Mouse (Mus musculus) heart, embryonic 13.5 days (tissue): ENCODE data around the gene Slc5a5. TPM values are rescaled to one million over a fixed set of nuclear protein-coding genes. Genes with fewer than 3 reads are reported as not detected.
"Not testable (repeated sequence)": the region's sequence is repeated elsewhere in the genome, so short reads cannot be mapped to it uniquely, and the experiment has no call there.

Source experiments
- ATAC-seq: fragments of 200-750 bp; cut with Nextera tagmentation; 2 replicates; pipeline ENCODE4 v1.8.0; 2017; ENCODE audit warnings: moderate TSS enrichment; ENCODE audit not compliant: insufficient number of reproducible peaks, low FRiP score, low TSS enrichment; ENCODE audit errors: extremely low read depth
- H3K27ac ChIP-seq: fragments of 300-500 bp; sonication (generic); replicated peaks from 2 replicates; pipeline ENCODE4 v1.5.1; 2015; ENCODE audit warnings: moderate library complexity, mild to moderate bottlenecking, inconsistent platforms
- H3K27me3 ChIP-seq: fragments of 300-500 bp; sonication (generic); replicated peaks from 2 replicates; pipeline ENCODE4 v1.6.1; 2015; ENCODE audit warnings: mild to moderate bottlenecking, inconsistent platforms
- H3K36me3 ChIP-seq: fragments of 300-500 bp; sonication (generic); 2 replicates; pipeline ENCODE4 v1.6.1; 2015; ENCODE audit warnings: mild to moderate bottlenecking, inconsistent platforms
- H3K4me1 ChIP-seq: fragments of 300-500 bp; sonication (generic); 2 replicates; pipeline ENCODE4 v1.6.1; 2015; ENCODE audit warnings: inconsistent platforms
- H3K4me2 ChIP-seq: fragments of 300-500 bp; sonication (generic); 2 replicates; pipeline ENCODE4 v1.6.1; 2015; ENCODE audit warnings: inconsistent platforms, mild to moderate bottlenecking, moderate library complexity
- H3K4me3 ChIP-seq: fragments of 300-500 bp; sonication (generic); 2 replicates; pipeline ENCODE4 v1.5.1; 2015; ENCODE audit warnings: moderate library complexity, mild to moderate bottlenecking, inconsistent platforms
- H3K9ac ChIP-seq: fragments of 300-500 bp; sonication (generic); 2 replicates; pipeline ENCODE4 v1.6.1; 2015; ENCODE audit warnings: inconsistent platforms, mild to moderate bottlenecking, moderate library complexity
- H3K9me3 ChIP-seq: fragments of 300-500 bp; sonication (generic); 2 replicates; pipeline ENCODE4 v1.6.1; 2016; ENCODE audit warnings: inconsistent platforms
- WGBS: fragments of 180-500 bp; shearing (Covaris S2); methylation state at CpG from one replicate; pipeline ENCODE4 v1.1.7; 2015; ENCODE audit warnings: mixed read lengths; 5-methylcytosine and 5-hydroxymethylcytosine counted together
- polyA plus RNA-seq: library from polyadenylated mRNA; unstranded; fragments of >200 nt; fragmentation: Nextera tagmentation; extraction: Ambion mirVana; gene quantifications from 2 replicates; pipeline ENCODE4 v1.2.1, GENCODE M21; 2015

The Slc5a5 gene
- polyA plus RNA-seq, 1 experiment from 2014 or later, result 0.09 TPM

DNA sequence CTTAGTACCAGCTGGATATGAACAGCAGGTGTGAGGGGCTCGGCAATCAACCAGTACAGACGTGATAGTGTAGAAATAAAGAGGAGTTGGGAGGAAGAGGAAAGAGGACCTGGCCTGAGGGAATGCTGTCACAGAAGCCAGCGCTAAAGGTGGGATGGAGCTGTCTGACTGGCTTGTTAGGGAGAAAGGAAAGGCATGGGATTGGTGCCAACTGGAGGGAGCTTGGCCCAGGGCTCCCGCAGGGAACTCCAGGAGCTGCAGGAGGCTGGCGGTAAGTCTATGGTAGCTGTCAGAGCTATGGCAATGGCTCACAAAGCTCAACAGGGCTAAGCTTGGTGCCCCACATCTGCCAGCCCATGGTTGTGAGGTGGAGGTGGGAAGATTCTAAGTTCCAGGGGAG lies 9.7 kb upstream of the Slc5a5 start:
- ATAC-seq, result no peak
- Histone ChIP-seq H3K4me1 (peaks cover 19% of the 10 kb centered on the region), H3K4me2 (no peak overlapping the region), H3K9ac (no peak overlapping the region), H3K27ac (no peak overlapping the region), H3K4me3 (no peak overlapping the region), H3K9me3 (no peaks in the 10 kb centered on the region), H3K36me3 (no peaks in the 10 kb centered on the region), H3K27me3 (peaks cover 14% of the 10 kb centered on the region)
- WGBS, result 26% methylated on average over 5 of the region's 5 CpGs

DNA sequence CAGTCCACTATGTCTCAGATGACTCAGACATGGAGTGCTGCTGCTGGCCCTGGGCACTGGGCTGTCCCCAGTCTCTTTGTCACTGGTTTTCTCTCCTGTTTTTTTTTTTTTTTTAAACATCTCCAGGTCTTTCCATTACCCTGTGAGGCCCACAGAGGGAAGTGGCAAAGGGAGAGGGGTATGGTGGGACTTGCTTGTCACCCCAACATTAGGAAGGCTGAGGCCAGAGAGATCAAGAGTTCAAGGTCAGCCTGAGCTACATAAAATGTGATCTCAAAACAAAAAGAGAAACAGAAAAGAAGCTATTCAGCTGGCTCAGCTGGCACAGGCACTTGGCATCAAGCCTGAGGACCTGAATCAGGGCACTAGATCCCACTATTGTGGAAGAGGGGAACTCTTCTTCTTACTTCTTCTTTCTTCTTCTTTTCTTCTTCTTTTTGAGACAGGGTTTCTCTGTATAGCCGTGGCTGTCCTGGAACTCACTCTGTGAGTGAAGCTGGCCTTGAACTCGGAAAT lies 8.4 kb upstream of the Slc5a5 start:
- 73% methylated on average over 2 of the region's 2 CpGs for WGBS
- no peak for ATAC-seq
- Histone ChIP-seq H3K36me3 (peaks cover 1% of the 10 kb centered on the region), H3K4me1 (peaks cover 17% of the 10 kb centered on the region), H3K9me3 (no peaks in the 10 kb centered on the region), H3K27ac (no peak overlapping the region), H3K9ac (no peak overlapping the region), H3K27me3 (peaks cover 14% of the 10 kb centered on the region), H3K4me2 (no peak overlapping the region), H3K4me3 (no peak overlapping the region)

GRCm38 (mm10) chr8:70899226-70899625 lies 6.7 kb upstream of the Slc5a5 start:
- H3K36me3 ChIP-seq, result peaks cover 18% of the 10 kb centered on the region
- no peak overlapping the region for H3K27ac ChIP-seq
- H3K27me3 ChIP-seq, result peaks cover 21% of the 10 kb centered on the region
- WGBS, result 70% methylated on average over 2 of the region's 2 CpGs
- H3K9me3 ChIP-seq, result no peaks in the 10 kb centered on the region
- H3K9ac ChIP-seq, result 0 out of 2 replicates have a peak overlapping the region, but pooled peaks have one; percentile 89
- no peak overlapping the region for H3K4me3 ChIP-seq
- H3K4me2 ChIP-seq, result no peak overlapping the region
- ATAC-seq, result no peak
- peaks cover 16% of the 10 kb centered on the region for H3K4me1 ChIP-seq

DNA sequence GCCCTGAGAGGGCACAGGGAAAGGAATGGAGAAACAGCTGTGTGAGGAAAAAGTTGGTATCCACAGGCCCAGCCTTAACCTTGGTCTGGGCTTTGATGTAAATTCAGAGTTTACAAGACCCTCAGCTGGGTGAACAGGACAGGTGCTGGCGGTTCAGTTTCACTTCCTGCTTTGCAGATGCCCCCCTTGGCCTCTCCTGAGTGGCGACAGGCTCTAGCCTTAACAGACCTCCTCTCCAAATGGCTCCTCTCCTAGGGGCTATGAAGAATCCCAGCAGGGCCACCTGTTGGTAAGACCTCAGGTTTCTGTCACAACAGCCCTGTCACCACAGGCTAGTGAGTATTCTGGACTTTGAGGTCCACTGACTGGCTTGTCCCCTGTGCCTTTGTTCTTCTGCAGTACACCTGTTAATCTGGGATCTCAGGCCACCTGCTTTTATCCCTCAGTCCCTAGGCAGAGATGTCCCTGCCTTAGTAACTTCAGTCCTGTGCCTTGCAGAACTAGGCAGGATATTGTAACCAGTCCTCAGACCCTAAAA lies 6.2 kb upstream of the Slc5a5 start:
- no peak overlapping the region for H3K4me3 ChIP-seq
- no peak overlapping the region for H3K27ac ChIP-seq
- 36% methylated on average over 2 of the region's 2 CpGs for WGBS
- H3K36me3 ChIP-seq, result peaks cover 23% of the 10 kb centered on the region
- H3K4me1 ChIP-seq, result peaks cover 16% of the 10 kb centered on the region
- peaks cover 26% of the 10 kb centered on the region for H3K27me3 ChIP-seq
- no peaks in the 10 kb centered on the region for H3K9me3 ChIP-seq
- ATAC-seq, result no peak
- H3K9ac ChIP-seq, result peak overlapping the region; percentile 89
- no peak overlapping the region for H3K4me2 ChIP-seq

- H3K4me2 ChIP-seq, result peak overlapping the region; percentile 84
- H3K9ac ChIP-seq, result peak overlapping the region; percentile 89
- 0 out of 2 replicates have a peak, but pooled peaks have one; percentile 3 for ATAC-seq
- under 1% methylated on average over 20 of the region's 20 CpGs for WGBS
- H3K27me3 ChIP-seq, result peaks cover 31% of the 10 kb centered on the region
- H3K9me3 ChIP-seq, result no peaks in the 10 kb centered on the region
- H3K4me1 ChIP-seq, result peaks cover 18% of the 10 kb centered on the region
- H3K27ac ChIP-seq, result peak overlapping the region; percentile 86
- peak overlapping the region; percentile 87 for H3K4me3 ChIP-seq
- peaks cover 25% of the 10 kb centered on the region for H3K36me3 ChIP-seq
Measured at GRCm38 (mm10) chr8:70897681-70898413, 5.3 kb upstream of the Slc5a5 start.

DNA sequence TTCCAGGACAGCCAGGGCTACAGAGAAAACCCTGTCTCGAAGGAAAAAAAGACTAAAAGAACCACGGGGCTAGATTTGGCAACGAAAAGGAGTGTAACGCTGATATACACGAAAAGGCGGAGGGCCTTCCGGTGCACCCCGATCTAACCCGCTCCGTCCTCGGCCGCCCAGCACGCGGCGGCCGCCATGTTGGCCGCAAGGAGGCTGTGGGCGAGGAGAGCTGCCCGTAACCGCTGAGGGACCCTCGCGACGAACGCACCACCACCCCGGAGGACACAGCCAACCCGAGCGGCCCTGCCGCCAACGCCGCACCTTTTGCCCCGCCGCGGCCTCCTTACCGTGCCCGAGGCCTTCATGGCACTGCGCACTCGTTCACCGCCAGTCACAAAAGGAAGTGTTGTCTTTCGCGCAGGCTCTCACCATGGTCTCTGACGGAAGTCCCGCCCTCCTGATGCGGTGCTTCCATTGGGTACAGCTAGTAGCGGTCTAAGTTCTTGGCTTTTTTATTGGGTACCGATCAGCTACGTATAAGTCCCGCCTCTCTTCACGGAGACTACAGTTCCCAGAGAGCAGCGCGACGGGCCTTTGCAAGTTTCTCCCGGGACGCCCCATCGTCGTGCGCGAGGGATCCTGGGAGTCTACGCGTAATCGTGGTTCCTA lies 4.6 kb upstream of the Slc5a5 start, which contains the start of gene Rpl18a:
Gene Rpl18a (minus strand): TSS at position 392 of the 660 bp plus-strand sequence.
- H3K27me3 ChIP-seq, result peaks cover 31% of the 10 kb centered on the region
- H3K9ac ChIP-seq, result peak within 1 kb of the TSS; percentile 97
- H3K4me3 ChIP-seq, result peak within 1 kb of the TSS; percentile 87
- under 1% methylated on average over 60 of the region's 60 CpGs for WGBS
- H3K27ac ChIP-seq, result peak within 1 kb of the TSS; percentile 86
- peaks cover 25% of the 10 kb centered on the region for H3K4me1 ChIP-seq
- ATAC-seq, result peak; percentile 99
- peak within 1 kb of the TSS; percentile 97 for H3K4me2 ChIP-seq
- H3K36me3 ChIP-seq, result peaks cover 25% of the 10 kb centered on the region
- H3K9me3 ChIP-seq, result no peaks in the 10 kb centered on the region

DNA sequence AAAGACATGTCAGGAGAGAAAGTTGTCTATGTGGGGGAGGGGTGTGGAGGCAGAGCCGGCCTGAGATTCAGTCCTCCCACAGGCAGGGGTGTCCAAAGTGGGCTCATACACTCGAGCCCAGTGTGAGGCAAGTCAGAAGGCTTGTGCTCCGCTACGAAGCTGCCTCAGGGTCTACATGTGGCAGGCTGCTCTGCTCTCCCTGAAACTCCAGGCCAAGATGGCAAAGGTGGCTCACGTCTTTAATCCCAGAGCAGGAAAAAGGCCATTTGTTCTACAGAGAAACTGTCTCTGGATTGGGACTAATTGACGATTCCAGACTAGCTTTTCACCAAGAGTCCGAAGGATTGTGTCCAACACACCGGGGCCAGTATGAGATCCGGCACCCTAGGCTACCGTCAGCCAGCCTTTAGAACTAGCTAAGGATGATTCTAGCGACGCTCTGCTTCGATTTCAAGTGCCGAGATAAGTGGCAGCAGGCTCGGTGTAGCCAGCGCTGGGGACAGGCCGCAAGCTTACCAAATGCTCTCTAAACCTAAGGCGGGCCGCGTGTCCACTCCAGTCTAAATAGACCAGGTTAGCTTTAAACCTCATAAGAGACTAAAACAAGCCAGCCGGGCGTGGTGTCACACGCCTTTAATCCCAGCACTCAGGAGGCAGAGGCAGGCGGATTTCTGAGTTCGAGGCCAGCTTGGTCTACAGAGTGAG lies 3.9 kb upstream of the Slc5a5 start:
- H3K27me3 ChIP-seq, result peaks cover 34% of the 10 kb centered on the region
- ATAC-seq, result no peak
- H3K36me3 ChIP-seq, result peaks cover 25% of the 10 kb centered on the region
- peak overlapping the region; percentile 87 for H3K4me3 ChIP-seq
- H3K4me2 ChIP-seq, result peak overlapping the region; percentile 97
- no peaks in the 10 kb centered on the region for H3K9me3 ChIP-seq
- peak overlapping the region; percentile 68 for H3K27ac ChIP-seq
- H3K9ac ChIP-seq, result peak overlapping the region; percentile 97
- H3K4me1 ChIP-seq, result peaks cover 29% of the 10 kb centered on the region
- WGBS, result 1% methylated on average over 25 of the region's 25 CpGs

DNA sequence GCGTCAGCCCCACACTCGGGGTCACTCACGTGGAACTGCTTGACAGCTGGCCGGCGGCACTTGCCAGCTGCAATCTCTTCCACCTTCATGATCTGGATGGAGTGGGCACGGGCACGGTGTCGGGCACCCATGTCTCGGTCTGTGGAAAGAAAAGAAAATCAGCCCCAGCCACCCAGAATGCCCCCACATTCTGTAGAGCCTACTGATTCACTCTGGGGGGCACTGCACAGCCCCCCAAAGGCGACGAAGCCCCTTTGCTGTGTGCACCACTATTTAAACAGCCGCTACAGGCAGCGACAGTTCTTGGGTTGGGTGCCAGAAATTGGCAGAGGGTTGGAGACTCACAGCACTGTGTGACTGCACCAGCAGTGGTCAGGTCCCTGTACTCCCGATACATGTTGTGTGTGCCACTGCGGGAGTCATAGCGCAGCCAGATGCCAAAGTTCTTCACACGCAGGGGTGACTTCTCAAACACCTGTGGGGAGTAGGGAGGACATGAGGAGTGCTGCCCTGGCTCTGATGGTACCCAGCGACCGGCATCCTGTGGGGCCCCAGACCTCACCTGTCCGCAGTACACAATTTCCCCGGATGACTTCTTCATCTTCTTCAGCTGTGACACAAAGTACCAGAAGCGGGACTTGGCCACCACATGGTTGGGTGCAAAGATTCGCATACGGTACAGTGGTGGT lies 3.2 kb upstream of the Slc5a5 start:
- H3K4me3 ChIP-seq, result peak overlapping the region; percentile 87
- peaks cover 25% of the 10 kb centered on the region for H3K36me3 ChIP-seq
- H3K4me1 ChIP-seq, result peaks cover 29% of the 10 kb centered on the region
- H3K27me3 ChIP-seq, result peaks cover 42% of the 10 kb centered on the region
- 83% methylated on average over 24 of the region's 24 CpGs for WGBS
- H3K9me3 ChIP-seq, ATAC-seq, H3K27ac ChIP-seq: not testable (repeated sequence)
- H3K4me2 ChIP-seq, result peak overlapping the region; percentile 97
- H3K9ac ChIP-seq, result peak overlapping the region; percentile 97

GRCm38 (mm10) chr8:70894771-70895545 lies 2.4 kb upstream of the Slc5a5 start:
- Histone ChIP-seq H3K4me2 (no peak overlapping the region), H3K27me3 (peaks cover 50% of the 10 kb centered on the region), H3K4me3 (no peak overlapping the region), H3K9ac (peak overlapping the region; percentile 9; the same call in 1 of the 2 replicates), H3K36me3 (peaks cover 25% of the 10 kb centered on the region), H3K9me3 (0 out of 2 replicates have a peak, but pooled peaks cover 3% of the 10 kb centered on the region), H3K27ac (no peak overlapping the region), H3K4me1 (peaks cover 29% of the 10 kb centered on the region)
- 88% methylated on average over 8 of the region's 8 CpGs for WGBS
- ATAC-seq, result no peak

DNA sequence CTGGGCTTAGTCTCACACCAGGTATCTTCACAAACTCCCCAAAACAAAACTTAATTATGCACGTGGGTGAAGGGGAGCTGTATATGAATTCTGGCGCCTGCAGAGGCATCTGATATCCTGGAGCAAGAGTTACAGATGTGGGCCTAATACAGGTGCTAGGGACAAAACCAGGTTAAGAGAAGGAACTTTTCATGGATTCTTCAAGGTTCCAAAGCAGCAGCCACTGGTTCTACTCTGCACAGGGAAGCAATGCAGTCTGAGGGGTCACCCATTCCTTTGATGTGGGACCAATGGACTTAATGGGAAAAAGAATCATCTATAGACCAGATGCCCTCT lies 1.8 kb upstream of the Slc5a5 start:
- 55% methylated on average over 2 of the region's 2 CpGs for WGBS
- Histone ChIP-seq H3K4me1 (peaks cover 29% of the 10 kb centered on the region), H3K27me3 (peaks cover 54% of the 10 kb centered on the region), H3K4me3 (no peak overlapping the region), H3K9ac (no peak overlapping the region), H3K36me3 (peaks cover 25% of the 10 kb centered on the region), H3K9me3 (0 out of 2 replicates have a peak, but pooled peaks cover 3% of the 10 kb centered on the region), H3K4me2 (no peak overlapping the region), H3K27ac (no peak overlapping the region)
- no peak for ATAC-seq
